Mouse (Mus musculus) erythroblast, embryonic 14.5 days (primary cell): ENCODE measurements around the gene Oma1.

Experiments used
- GATA1 ChIP-seq: IDR thresholded peaks from 2 replicates; pipeline ENCODE4 v1.6.1; 2012; ENCODE audit warnings: low read length, inconsistent platforms, mixed read lengths
- TAL1 ChIP-seq: IDR thresholded peaks from 3 replicates; pipeline ENCODE4 v1.6.1; 2012; ENCODE audit warnings: low read length, inconsistent platforms, mixed read lengths

- TF ChIP-seq GATA1 (no peak), TAL1 (no peak)
Measured at GRCm38 (mm10) chr4:103299342-103299741, 14.3 kb upstream of the Oma1 start.
